Mouse (Mus musculus) c-Kit-positive CD71-negative TER-119-negative erythroid progenitor cells, embryonic 14.5 days (primary cell): Measurements from ENCODE around the gene Hivep3.

Source experiments
- DNase-seq: peaks from one replicate; pipeline ENCODE4 v3.0.0-alpha.2; 2013; ENCODE audit warnings: low read depth

The Hivep3 gene

GRCm38 (mm10) chr4:119907106-119907505 lies 173.5 kb downstream of the Hivep3 start:
- no peak for DNase-seq

DNA sequence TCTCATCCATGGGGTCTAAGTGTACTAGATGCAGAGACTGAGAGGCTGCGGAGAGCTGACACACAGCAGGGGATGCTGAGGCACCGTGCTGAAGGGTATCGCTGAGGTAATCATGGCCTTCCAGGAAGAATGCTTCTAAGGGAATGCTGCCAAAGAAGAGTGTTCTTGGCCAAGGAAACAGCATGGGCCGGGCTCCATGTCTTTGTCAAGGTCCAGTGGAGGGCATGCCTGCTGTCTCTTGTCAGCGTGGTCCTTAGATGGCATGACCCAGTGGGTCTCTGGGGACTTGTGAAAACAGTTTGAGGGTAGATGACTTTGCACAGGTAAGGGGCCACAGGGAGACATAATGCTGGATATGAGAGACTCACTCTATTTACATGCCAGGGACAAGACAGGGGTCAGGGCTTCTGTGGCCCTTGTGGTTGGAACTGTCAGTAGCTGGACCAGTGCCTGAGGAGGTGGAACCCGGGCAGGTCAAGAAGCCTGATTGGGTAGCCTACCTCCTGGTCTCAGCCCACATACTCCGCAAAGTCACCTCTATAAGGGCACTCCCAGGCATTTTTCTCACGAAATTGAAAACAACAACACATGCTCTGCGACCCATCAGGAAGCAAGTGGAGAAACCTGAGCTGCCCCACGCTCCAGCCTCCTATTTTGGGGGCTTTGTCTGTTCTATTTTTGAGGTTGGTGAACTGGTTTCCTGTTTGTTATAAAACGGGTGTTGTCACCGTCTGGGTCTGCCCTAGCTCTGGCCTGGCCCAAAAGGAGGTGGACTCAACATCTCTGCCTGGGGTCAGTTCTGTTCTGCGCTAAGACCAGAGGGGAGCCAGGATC lies 177.7 kb downstream of the Hivep3 start:
- DNase-seq: no peak

DNA sequence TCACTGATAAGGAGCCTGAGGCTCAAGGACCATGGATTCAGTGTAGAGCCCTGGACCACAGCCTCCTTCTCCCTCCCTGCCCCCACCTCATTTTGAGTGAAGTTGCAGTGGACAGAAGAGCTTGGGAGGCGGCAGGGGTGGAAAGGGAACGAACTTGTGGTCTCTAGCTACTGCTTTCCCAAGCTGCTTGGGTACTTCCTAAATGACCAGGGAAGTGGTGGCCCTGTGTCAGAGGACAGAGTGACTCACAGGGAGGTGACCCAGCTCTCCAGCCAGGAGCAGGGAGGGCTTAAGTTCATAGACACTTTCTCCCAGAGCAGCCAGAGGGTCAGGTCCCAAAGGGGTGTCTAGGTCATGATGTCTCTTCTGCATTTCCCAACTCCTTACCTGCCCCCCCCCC lies 178.6 kb downstream of the Hivep3 start:
- DNase-seq: no peak

GRCm38 (mm10) chr4:119914194-119914593 lies 180.6 kb downstream of the Hivep3 start:
- no peak for DNase-seq

GRCm38 (mm10) chr4:119915069-119915468 lies 181.5 kb downstream of the Hivep3 start:
- DNase-seq: no peak

GRCm38 (mm10) chr4:119917502-119917901 lies 183.9 kb downstream of the Hivep3 start:
- DNase-seq: no peak

DNA sequence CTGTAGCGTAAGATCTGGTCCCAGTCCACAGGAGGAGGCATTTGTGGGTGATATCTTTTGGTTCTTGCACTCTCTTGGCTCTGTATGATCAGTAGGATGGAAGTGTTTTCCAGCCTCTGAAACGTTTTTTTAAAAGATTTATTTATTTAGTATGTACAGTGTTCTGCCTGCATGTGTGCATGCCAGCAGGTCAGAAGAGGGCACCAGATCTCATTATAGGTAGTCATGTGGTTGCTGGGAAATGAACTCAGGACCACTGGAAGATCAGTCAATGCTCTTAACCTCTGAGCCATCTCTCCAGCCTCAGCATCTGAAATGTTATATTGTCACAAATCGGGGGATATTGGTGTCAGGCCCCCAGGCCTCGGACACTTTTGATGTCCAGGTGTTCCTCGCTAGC lies 185.8 kb downstream of the Hivep3 start:
- DNase-seq: no peak

DNA sequence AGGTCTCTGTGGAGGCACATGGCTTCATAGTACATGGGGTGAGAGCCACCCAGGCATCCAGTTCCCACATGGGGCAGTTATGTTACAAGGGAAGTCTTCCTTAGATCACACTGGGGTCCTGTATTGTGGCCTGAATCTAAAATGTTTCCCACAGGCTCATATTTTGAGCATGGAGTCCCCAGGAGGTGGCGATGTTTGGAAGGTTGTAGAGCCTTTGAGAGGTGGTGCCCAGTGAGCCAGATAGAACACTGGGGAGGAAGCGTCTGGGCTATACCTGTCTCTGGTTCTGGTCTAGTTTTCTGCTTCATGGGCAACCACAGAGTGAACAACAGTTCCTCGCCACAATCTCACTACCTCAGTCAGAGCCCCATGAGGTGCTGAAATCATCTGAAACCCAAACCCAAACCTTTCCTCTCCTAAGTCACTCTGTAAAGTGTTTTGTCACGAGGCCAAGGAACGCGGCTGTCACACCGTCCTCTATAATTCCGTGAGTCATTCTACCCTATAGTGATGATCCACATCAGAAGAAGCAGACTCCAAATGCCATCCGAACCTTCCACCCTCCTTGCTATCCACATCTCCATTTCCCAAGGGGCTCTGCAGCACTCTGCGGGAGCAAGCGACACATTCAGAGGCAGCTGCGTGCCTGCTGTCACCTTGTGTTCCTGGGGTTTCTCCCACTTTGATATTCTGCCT lies 187.6 kb downstream of the Hivep3 start:
- no peak for DNase-seq

- no peak for DNase-seq
These were observed 188.2 kb downstream of the Hivep3 start for GRCm38 (mm10) chr4:119921723-119922266.

- DNase-seq: no peak
These were observed 189.4 kb downstream of the Hivep3 start for GRCm38 (mm10) chr4:119922945-119923344.

DNA sequence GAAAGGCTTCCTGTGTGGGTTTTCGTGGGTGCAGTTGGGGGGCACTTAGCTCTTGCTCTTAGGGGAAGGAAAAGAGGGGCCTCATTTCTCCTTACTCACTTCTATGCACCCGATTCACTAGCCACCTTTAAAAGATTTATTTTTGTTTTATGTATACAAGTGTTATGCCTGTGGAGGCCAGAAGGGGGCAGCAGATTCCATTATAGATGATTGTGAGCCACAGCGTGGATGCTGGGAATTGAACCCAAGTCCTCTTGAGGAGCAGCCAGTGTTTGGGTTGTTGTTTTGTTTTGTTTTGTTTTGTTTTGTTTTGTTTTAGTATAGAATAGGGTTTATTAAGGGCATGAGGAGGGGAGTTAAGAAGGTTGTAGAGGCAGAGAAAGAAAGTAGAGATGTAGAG lies 189.8 kb downstream of the Hivep3 start:
- no peak for DNase-seq

DNA sequence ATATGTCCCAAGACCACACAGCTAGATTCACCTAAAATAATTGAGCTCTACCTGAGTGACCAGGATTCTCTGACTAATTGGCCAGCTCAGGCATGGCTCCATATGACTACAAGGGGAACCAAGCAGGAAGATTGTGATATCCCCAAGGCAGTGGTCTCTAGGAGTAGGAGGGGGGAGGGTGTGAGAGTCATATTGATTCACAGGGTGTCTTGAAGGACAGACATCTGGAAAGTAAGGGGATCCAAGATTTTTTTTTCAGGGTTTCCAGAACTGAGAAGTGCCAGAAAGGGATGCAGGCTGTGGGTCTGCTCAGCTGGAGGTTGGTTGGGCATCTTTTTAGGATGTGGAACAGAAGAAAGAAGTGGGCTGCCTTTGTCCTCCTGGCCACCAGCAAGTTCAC lies 191.5 kb downstream of the Hivep3 start:
- DNase-seq: no peak

DNA sequence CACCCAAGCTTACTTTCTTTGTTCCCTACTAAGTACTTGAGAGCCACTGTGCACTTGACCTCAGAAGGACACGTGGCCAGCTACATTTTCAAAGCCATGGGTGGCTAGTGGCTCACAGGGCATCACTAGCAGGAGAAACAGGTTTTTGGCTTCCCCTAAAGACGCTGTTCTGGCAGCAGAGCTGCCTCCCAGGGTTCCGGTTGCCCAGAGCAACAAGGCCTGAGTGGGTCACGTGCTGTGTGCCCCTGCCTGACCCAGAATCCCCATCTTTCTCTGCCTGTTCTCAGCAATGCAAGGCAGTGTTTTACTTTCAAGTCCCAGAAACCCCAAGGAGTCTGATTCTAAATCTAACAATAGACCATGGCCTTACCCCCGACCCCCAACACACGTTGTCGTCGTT lies 198.3 kb downstream of the Hivep3 start:
- no peak for DNase-seq

- no peak for DNase-seq
These were observed 199.1 kb downstream of the Hivep3 start for GRCm38 (mm10) chr4:119932549-119933257.

DNA sequence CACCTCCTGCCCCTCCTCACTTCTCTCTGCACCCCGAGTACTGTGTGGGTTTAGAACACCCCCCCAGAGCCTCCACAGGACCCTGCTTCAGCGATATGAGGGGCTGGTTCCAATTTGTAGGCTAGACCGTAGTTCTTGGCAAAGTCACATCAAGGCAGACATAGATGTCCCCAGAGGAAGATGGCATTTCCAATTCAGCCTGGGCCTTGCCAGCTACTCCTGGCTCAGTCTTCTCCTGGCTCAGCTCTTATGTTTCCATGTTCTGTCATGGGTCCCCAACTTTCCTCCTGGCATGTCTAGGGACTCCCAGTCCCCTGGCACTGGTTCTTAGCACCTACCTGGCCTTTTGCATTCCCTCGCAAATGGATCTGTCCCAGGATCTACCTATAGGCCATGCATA lies 201.3 kb downstream of the Hivep3 start:
- no peak for DNase-seq

GRCm38 (mm10) chr4:119937876-119938275 lies 204.3 kb downstream of the Hivep3 start:
- no peak for DNase-seq

DNA sequence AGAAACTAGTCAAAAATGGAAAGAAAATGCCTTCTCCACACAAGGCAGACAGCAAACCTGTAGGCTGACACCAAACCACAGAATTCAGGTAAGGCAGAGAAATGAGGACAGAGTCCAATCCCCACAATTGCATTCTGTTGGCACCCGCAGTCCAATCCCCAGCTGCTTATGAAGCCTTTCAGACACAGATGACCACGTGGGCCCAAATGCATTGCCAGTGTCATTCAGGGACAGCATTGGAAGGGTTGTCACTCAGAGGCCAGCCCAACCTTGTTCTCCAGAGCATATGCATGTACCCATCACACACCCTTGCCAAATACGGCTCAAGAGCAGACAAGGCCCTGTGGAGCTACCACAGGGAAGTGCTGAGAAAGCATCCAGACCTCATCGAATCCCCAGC lies 204.9 kb downstream of the Hivep3 start:
- DNase-seq: no peak

DNA sequence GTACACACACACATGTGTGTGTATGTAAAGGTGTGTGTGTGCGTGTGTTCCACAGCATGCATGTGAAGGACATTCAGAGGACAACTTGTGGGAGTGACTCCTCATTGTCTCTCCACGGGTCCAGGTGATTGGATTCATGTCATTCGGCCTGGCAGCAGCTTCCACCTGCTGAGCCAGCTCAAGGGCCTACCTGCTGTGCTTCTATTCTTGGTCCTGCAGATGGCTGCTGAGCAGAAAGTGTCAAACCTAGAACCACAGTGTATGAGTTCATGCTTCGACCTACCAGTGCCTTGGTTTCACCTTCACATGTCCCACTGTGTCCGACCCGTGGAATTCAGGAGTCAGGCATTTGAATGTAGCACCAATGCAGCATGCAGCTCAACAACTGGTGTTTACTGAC lies 206.2 kb downstream of the Hivep3 start:
- no peak for DNase-seq

DNA sequence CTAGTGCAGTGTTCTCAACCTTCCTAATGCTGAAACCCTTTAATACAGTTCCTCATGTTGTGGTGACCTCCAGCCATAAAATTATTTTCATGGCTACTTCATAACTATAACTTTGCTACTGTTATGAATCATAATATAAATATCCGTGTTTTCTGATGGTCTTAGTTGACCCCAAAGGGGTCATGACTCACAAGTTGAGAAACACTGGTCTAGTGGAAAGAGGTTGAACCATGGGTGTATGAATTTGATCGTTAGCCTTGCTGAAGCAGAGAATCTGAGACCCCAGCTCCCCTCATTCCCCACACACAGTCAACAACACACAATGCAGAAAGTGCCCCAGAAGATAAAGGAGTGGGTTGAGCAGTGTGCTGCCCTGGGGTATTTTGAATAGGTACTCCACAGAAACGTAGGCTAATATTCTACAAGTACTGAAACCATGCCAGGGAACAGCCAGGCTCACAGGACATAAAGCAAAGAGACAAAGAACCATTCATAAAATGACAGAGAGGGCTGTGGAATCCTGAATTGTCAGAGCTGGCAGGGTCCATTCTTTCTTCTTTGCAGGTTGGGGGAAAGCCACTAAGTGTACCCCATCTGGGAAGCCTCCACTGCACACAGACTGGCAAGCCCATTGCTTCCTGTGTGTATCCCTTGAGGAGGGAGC lies 212.8 kb downstream of the Hivep3 start:
- no peak for DNase-seq

DNA sequence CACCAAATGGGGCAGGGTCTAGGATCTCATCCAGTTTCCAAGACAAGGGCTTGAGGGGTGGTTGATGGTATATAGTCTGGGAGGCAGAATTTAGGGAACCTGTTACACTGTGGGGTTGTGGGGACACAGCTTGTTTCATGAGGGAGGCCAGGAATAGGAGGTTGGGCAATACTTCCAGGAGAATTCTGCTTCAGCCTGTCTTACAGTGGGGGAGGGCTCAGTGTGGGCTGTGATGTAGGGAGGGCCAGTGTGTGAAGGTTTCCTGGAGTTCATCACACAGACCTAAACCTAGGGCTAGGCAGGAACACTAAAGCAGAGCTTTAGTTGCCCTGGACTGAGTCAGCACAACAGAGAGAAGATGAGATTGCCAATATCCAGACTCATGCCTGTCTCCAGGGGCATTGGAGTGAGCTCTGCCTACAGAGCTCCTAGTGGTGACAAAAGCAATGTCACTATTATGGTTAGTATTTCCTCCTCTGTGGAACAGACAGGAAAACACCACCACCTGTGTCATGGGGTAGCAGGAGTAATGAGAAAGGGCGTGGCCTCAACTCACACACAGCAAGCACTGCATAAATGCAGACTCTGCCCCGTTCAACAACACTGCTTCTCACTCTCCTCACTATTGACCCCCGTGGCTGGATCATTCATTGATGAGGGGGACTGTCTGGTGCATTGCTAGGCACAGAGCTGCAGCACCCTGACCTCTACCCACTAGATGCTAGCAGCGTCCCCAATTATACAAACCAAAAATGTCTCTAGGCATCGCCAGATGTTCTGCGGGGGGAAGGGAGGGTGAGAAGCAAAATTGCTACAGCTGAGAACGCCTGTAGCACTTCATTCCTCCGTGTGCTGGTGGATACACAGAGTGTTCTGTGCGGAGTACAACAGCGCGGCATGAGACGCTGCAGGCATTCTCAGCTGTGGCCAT lies 213.9 kb downstream of the Hivep3 start:
- no peak for DNase-seq

DNA sequence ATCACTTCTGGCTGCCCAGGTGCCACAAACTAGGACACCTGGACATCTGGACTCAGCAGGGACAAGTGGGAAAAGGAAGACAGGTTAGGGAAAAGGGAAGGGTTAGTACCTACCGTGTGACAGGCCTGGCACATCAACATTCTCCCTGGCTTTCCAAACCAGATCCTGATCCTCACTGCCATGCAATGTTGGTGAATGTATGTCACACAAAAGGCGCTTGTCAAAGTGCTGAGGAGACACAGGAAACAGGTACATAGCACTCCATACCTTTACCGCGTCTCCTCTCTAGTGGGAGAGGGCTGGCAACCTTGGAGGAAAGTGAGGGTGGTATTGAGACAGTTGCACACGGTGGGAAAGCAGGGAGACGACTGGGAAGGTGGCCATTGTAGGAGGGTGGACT lies 214.8 kb downstream of the Hivep3 start:
- DNase-seq: no peak
